Mouse (Mus musculus): Measurements from ENCODE around the gene Celf1.

Gene Celf1

DNA sequence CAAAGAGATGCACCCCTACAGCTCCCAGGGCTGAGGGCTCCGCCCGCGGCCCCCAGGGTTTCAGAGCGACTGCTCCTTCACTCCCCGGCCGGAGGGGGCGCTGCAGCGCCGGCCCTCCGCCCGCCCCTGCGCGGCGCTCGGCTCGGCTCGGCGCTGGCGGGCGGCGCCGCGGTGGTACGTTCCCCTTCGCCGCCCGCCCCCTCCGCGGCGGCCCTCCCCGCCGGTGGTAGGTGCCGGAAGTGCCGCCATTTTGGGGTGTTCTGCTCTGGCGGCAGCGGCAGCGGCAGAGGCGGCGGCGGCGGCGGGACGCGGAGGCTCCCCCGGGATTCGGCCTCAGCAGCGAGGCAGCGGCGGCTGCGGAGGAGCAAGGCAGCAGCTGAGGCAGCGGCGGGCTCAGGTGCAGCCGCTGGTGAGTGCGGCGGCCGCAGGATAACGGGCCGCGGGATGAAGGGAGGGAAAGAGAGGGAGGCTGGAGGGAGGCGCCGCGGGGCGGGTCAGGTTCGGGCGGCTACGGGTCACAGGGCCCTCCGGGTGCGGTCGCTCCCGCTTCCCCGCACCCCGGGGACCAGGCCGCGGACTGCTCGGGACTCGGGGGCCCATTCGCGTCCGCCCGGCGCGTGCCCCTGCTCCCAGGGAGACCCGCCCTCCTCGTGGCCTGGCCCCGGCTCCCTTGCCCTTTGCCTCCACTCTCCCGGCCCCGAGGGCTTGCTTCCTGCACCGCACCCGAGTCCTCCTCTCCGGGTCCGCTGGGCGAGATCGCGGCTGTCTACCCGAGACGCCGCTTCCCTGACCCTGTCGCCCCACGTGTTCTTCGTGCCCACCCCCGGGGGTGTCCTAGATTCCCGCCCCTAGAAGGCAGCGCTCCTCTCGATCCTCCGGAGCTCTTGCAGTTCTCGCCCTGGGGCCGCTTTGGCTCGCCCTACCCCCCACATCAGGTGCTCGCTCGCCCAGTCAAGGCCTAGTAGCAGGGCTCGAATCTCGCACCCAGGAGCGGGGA lies at the start of gene Celf1:
Celf1 (plus strand) TSS at position 150 of the 997 bp plus-strand sequence.
- under 1% methylated on average over 90 of the region's 113 CpGs for WGBS

DNA sequence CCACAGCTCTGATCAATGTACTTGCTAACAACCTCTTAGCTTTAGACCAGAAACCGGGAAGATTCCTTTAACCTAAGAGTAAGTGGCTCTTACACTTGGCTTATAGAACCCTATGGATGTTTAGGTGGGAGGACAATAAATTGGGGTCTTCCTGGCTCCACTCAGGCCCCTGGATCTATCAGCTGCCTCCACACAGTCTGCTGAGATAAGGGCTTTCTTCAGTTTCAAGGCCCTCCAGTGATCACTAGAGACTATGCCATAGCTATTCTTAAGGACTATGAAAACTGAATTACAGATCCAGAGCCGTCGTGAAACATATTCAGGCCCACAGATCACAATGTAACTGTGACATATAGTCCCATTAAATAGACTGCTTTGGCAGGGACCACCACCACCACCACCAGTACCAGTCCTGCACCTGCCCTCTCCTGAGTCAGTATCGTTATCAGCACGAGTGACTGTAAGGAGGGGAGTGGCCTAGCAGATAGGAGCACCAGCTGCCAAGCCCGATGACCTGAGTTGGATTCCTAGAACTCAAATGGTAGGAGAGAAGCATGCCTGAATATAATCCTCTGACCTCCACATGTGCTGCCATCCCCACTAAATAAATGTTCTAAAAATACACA lies 46.4 kb upstream of the Celf1 start:
- WGBS = 67% methylated on average over 6 of the region's 6 CpGs

DNA sequence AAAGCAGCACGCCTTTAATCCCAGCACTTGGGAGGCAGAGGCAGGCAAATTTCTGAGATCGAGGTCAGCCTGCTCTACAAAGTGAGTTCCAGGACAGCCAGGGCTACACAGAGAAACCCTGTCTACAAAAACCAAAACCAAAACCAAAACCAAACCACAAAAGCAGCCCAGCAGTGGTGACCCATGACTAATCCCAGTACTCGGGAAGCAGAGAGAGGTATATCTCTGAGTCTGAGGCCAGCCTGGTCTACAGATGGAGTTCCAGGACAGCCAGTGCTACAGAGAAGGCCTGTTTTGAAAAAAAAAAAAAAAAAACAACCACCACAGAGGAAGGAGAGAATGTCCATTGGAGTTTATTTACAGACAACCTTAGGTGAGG lies 45.9 kb upstream of the Celf1 start:
- WGBS = 81% methylated on average over 3 of the region's 3 CpGs

DNA sequence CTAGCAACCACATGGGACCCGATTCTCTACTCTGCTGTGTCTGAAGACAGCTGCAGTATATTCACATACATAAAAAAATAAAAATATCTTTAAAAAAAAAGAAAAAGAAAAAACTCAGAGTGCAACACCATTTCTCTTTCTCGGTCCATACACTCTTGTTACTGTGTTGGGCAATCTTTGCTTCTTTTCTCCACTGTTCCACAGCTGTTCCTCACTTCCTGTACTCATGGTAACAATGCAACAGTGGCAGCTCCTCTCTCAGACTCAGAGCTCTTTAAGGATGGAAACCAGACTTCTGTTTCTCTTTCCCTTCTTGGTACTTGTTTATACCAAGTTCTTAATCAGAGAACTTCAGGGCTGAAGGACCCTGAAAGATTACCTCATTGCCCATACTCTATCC lies 36.8 kb upstream of the Celf1 start:
- 64% methylated on average over 2 of the region's 2 CpGs for WGBS

DNA sequence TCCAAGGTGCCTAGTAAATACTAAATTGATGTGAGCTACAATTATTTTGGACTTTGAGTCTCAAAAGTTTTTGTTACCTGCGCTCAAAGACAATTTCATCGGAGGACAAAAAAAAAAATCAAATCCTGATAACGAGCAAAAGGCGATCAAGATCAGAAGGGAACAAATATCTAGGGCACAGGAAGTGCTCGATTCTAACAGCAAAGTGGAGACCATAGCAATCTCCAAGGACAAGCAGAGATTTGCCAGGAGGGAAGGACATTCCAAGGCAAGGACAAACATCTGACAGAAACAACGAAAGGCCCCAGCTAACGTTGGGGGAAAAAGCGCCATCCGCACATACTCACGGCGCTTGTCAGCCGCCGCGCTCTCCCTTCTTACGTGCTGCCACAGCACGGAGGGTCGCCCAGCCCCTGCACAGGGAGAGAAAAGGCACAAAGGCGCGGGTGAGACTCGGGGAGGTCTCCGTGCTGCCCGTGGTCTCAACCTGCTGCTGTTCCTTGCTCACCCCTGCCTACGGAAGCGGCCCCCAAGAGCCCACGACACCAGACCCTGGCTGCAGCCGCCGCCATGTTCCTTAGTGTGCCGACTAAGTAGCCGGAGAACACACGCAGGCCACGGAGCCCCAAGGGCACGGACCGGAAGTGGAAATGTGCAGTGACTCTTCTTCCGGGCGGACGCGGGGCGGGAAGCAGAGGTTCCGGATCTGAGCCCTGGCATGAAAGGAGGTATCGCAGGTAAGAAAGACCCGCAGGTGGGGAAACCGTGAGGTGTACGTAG lies 35.9 kb upstream of the Celf1 start, which contains the start of the genes Kbtbd4 and Ndufs3:
Kbtbd4 (plus strand) TSS at position 665 of the 780 bp plus-strand sequence.
Ndufs3 (minus strand) TSS at position 752 of the 780 bp plus-strand sequence.
- WGBS = under 1% methylated on average over 43 of the region's 43 CpGs

DNA sequence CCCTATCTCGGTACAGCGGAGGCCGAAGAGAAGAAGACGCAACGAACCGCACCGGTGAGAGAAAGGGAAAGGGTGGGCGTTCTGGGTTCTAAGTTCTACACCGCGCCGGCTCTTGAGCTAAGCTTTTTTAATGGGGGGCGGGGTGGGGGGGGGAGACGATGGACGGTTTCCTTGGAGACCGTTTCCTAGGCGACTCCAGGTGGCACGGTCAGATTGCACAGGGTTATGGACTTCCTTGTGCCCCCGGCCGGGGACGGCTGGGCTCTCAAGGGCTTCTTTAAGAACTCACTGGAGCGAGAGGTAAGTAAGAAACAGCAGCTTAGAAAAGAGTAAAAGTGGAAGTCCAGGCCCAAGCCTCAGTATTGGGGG lies 35.3 kb upstream of the Celf1 start:
- WGBS = under 1% methylated on average over 21 of the region's 21 CpGs

DNA sequence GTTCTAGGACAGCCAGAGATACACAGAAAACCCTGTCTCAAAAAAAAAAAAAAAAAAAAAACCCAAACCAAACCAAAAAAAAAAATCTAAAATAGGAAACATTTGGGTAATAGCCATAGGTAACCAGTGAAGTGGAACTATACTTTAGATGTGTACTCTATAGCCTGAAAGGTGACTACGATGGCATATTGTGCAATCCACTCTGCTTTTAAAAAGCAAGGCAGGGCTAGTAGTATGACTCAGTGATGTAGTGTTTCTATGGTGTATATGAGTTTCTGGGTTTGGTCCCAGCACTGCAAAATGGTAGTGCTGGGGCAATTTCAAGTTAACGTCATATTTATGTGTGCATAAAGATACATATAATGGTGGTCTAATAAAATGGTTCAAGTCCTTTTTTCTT lies 33.5 kb upstream of the Celf1 start:
- 67% methylated on average over 2 of the region's 2 CpGs for WGBS

DNA sequence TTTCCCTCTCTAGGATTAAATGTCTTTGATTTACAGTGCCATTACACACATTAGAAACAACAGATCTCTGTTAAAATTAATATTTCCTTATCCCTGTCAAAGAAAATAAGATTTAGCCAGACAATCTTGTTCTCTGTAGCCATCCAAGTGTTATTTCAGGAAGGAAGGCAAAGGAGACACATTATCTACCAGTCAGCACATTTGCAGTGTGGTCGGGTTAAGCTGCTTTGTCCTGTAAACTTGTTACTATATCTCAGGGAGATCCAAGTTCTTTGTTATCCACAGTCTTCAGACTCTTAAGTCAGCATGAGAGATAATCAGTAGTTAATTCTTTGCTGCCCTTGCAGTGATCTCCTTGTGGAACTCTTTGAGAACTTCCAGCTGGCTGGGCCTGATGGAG lies 29.3 kb upstream of the Celf1 start:
- 55% methylated on average over 1 of the region's 1 CpGs for WGBS

DNA sequence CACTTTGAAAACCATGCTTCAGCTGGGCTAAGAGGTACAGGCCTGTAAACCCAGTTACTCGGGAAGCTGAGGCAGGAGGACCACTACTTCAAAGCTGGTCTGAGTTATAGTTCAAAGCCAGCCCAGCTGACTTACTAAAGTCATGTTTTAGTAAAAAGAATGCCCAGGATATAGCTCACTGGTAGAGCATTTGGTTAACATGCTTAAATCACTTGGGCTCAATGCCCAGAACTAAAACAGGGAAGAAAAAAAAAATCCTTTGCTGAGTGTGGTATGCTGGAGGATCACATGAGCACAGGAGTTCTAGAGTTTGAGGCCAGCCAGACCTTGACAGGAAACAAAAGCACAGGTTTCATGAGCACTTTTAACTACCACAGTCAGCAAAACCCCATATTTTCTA lies 28.5 kb upstream of the Celf1 start:
- 53% methylated on average over 1 of the region's 1 CpGs for WGBS

DNA sequence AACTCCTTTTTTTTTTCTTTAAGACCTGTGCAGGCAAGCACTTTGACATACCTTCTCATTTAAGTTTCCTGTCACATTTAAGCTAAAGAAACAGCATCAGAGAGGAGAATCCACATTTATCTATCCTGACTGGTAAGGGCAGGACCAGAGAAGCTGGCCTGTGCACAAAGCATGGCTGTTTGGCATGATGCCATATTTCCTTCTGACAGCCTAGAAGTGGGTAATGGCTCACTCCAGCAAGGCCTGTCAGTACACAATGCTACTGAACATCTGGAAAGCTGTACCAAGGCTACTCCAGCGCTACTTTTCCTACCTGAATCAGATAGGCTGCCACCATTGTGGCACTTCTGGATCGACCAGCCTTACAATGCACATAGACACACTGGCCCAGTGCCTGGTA lies 26.5 kb upstream of the Celf1 start:
- 52% methylated on average over 2 of the region's 2 CpGs for WGBS

DNA sequence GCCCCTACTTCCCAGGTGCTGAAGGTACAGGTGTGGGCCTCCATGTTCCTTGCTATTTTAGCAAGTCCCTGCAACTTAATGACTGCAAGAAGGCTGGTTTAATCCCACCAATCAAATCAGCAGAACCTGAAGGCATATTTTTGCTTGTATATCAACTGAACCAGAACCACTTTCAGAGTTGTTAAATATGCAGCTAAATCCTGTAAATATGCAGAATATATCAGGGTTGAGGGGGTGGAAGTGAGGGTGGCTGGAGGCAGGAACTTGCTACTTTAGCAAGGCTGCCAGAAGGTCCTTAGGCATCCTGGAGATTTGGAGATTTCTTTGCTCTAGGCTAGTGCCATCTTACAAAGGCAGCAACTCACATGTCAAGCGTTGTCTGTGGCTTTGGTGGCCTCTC lies 24.7 kb upstream of the Celf1 start:
- 75% methylated on average over 1 of the region's 1 CpGs for WGBS

DNA sequence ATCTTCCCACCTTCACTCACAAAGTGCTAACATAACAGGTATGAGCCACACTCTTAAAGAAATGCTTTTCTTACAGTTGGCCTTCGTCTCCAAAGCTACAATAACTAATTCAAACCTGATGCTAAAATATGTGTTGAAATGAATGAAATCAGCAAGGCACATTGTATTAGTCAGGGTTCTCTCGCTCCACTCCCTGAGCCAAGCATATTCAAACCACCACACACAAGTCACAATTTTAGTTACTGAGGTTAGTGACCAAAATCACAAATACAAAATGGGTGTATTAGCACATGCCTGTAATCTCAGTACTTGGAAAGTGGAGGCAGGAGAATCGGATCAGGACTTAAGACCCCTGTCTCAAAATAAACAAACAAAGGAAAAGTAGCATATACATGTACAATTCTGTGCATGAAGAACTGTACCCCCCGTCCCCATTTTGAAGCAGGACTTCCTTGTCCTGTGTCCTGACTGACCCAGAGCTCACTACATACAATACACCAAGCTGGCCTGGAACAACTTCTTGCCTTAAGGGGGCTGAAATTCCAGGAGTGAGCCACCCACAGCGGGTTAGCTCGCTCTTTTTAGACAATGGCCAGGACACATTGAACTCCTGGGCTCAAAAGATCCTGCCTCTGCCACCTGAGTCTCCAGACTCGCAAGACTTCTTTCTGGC lies 23.5 kb upstream of the Celf1 start:
- WGBS = 11% methylated on average over 7 of the region's 7 CpGs

DNA sequence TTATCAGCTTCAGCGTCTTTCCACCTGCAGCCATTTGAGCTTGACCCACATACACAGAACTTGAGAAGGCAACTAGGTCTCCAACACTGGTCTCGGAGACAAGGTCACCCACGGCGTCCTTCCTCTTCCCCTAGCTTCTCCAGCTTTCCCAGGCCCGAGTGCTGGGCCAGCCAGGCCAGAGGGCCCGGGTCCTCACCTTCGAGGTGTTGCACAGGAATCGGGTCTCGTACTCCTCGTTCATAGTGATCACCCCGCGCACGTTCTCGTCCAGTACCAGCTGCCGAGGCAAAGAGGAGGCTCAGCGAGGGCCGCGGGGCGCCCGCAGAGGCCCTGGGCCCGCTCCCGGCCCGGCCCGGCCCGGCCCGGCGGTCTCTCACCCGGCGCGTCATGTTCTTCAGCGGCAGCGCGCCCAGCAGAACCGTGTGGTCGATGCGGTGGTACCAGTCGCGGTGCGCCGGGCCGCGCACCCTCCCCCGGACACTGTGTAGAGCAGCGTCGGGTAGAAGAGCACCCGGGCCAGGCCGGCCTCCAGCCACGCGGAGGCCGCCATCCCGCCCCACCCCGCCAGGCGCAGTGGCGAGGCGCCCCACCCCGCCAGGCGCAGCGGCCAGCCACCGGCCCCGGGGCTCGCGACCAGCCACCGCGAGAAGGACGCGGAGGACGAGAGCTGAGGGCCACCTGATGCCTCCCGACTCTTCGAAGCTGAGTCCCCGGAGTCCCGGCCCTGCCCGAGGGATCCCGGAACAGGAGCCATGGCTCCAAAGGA lies 22.8 kb upstream of the Celf1 start:
- 1% methylated on average over 73 of the region's 73 CpGs for WGBS

DNA sequence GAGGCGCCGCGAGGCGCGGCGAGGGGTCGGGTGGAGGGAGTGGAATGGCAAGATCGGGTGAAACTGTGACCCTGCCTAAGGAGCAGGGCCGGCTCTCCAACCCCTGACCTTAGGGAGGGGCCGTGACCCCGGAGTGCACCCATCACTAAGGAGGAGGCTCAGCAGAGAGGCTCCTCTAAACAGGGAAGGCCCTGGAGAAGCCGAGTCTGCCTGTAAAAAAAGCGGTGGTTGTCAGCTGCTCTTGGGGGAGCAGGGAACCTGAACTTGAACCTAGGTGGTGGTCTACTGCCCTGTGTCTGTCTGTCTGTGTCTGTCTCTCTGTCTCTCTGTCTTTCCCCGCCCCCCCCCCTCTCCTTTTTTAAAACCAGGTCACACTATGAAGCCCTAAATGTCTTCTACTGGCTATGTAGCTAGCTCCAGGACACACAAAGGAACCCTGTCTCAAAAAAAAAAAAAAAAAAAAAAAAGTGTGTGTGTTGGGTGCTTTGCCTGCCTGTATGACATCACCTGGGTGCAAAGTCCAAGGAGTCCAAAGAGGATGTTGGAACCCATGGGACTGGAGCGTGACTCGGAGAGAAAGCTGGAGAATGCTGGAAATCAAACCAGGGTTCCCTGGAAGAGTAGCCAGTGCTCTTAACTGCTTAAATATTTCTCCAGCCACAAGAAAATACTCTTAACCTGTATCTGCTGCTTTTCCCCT lies 22.0 kb upstream of the Celf1 start:
- WGBS = 6% methylated on average over 16 of the region's 16 CpGs

DNA sequence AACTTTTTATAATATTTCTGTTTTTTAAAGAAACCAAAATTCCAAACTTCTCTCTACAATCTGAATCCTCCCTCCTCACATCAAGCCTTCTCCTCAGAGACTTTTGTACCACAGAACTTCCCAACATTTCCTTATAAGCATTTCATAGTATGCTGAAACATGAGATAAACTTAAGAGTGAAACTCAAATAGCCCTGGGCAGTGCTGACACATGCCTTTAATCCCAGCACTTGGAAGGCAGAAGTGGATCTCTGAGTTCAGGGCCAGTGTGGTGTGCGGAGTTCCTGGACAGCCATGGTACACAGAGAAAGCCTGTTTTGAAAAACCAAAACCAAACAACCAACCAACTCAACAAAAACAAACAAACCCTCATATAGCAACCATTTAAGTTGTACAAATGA lies 19.0 kb upstream of the Celf1 start:
- 91% methylated on average over 1 of the region's 1 CpGs for WGBS

DNA sequence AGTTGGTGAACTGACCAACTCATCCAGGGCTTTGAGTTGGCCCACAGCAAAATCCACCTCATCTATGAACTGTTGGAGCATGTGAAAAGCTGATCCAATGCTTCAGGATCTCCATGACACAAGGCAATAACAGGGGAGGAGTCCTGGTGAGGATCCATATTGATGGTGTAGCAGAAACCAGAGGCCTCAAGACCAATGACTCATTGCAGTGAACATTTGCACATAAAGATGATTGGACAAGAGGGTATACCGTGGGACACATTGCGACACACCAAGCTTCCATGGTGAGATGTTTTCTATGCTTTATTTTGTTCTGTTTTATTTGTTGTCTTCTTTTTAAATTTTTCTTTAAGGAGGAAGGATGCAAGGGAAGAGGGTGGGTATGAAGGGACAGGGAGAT lies 17.5 kb upstream of the Celf1 start:
- WGBS = 95% methylated on average over 2 of the region's 2 CpGs

DNA sequence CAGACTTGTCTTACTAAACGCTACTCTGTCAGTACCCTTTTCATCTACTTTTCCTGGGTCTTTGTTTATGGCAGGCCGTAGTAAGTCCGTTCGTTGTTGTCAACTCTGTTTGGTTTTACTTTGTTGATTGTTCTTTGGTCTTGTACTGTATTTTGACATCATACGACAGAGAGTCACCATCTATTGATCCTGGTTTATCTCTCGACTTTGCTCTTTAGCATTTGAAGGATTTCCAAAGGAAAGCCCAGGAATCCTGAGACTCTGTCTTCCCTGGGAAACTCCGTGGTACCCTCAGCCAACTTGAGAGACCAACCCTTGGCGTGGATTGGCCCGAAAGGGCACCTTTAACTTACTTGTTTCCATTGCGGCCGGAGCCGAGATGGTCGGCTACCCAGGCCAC lies 11.6 kb upstream of the Celf1 start:
- 91% methylated on average over 13 of the region's 13 CpGs for whole genome bisulfite sequencing

DNA sequence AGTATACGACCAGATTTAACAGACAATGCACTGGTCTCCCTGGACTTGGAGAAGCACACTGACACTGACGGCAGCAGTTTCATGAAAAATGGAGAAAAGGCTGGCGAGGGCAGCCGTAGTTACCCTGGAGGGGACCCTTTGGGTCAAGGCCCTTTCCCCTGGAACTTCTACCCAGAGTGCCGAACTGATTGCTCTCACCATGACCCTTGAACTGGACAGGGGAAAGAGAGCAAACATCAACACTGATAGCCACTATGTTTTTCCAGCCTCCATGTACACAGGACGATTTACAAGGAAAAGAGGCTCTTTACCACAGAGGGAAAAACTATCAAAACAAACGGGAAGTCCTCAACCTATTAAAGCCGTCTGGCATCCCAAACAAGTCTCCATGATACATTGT lies 8.4 kb upstream of the Celf1 start:
- WGBS = 88% methylated on average over 8 of the region's 8 CpGs

DNA sequence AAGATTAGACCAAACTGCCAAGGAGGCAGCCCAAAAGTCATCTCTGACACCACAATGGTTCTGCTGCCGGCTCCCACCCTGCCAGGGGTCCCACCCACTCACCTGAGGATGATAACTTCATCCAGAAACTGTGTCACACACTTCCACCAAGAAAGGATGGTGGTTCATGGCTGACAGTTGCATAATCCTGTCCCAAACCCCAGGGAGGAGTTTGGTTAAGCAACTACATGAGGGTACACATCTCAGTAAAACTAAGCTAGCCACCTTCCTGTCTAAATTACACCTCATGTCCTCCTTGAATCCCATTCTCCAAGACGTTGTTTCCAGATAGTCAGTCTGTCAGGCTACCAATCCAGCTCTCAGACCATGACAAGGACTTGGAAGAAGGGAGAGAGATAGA lies 7.9 kb upstream of the Celf1 start:
- 77% methylated on average over 2 of the region's 2 CpGs for WGBS

DNA sequence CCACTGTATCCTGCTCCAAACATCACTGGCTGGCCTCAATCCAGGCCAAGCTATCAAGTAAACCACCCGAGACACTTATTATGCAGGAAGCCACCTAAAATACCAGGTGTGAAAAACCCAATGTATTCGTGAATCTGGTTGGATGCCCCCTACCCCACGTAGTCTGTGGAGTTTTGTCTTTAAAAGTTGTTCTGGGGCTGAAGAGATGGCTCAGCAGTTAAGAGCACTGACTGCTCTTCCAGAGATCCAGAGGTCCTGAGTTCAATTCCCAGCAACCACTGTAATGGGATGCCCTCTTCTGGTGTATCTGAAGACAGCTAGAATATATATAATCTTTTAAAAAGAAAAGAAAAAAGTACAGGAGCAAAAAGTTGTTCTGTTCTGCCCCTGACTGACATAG lies 1.8 kb upstream of the Celf1 start:
- WGBS = 70% methylated on average over 3 of the region's 3 CpGs
